Mouse (Mus musculus) subcutaneous adipose tissue, adult 2 months (tissue): ENCODE data around the gene Siglech. TPM values are rescaled to one million over a fixed set of nuclear protein-coding genes. Genes with fewer than 3 reads are reported as not detected.

Experiments used
- polyA plus RNA-seq: library from polyadenylated mRNA; depleted of rRNA; stranded (reverse); fragments of >200 nt; gene quantifications from 2 replicates; pipeline ENCODE4 v1.2.3, GENCODE M21; 2012; ENCODE audit warnings: low replicate concordance; rRNA removed

Gene Siglech
- polyA plus RNA-seq = 4.0 and 4.8 TPM in 2 replicates

GRCm38 (mm10) chr7:55767926-55768325 is at the start of gene Siglech:
Siglech (plus strand) TSS chr7:55768178.

GRCm38 (mm10) chr7:55793952-55794603 is 26.1 kb downstream of the Siglech start, which contains the start of gene Tubgcp5:
Tubgcp5 (plus strand) TSS chr7:55794154.

Other genes with a start within 250 kb of the Siglech start
- gene Tubgcp5, start 26.0 kb downstream of the Siglech start, polyA plus RNA-seq = 4.5 and 6.9 TPM in 2 replicates
- 44.4 and 104 TPM in 2 replicates for gene Cyfip1, start 73.6 kb downstream of the Siglech start, polyA plus RNA-seq
- gene Nipa2, start 194.3 kb downstream of the Siglech start, polyA plus RNA-seq = 7.0 and 19.6 TPM in 2 replicates